Mouse (Mus musculus): ENCODE measurements around the gene Iffo1. TPM values are rescaled to one million over a fixed set of nuclear protein-coding genes. Genes with fewer than 3 reads are reported as not detected.
"Not testable (repeated sequence)": the region's sequence is repeated elsewhere in the genome, so short reads cannot be mapped to it uniquely, and the experiment has no call there.

Gene Iffo1
- polyA plus RNA-seq, 1 experiment from 2014 or later, result 4.2 TPM

DNA sequence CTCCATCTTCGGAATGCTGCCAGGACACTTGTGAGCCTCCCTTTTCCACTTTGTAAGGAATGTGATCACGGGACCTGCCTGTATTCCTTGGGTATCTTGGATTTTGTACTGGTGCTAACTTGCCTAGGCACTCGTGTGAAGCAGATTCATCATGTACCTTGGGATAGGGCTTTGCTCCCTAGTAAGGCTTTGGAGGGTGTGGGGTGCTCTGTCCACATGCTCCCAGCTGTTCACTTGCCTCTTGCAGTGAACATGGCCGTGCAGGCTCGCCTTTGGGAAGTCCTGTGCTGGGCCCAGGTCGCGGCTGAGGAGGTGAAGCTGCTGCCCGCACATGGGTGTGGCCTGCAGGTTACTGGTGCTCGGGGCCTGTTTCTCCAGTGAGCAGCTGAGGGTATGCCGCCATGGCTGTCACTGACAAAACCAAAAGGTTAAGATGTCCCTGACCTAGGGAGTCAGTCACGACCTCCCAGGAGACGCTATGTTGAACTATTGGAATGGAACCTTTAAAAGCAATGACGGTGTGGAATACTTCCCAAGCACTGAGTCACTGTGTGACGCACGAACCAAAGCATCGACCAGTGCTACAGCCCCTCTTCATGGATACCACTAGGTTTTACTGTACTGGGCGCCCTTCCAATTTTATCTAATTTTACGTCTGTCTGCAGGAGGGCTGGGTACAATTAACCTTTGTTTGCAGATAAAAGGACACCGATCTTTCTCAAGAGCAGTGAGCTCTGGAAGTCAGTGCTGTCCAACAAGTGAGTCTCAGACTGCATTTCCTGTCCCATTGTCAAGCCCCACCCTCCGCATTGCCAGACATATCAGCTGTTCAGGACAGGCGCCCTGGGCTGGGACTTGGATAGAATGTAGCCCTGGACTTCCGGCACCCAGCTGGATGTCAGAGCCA, 16.1 kb downstream of the Iffo1 start:
- no peak overlapping the region for H3K4me3 ChIP-seq (ENCODE audit: low read depth, low read length)
- peaks cover 6% of the 10 kb centered on the region; the same call in 1 of the 2 replicates for H3K36me3 ChIP-seq (ENCODE audit: control insufficient read depth, insufficient read depth)
- H3K4me2 ChIP-seq (ENCODE audit: low read depth, low read length), result no peak overlapping the region; the same call in 1 of the 2 replicates
- no peaks in the 10 kb centered on the region for H3K9me3 ChIP-seq (replicated peaks; ENCODE audit: control insufficient read depth, low read length)
- no peak overlapping the region for H3K9ac ChIP-seq (ENCODE audit: low read depth, low read length)
- 0 out of 2 replicates have a peak overlapping the region, but pooled peaks have one; percentile 27 for H3K27ac ChIP-seq (ENCODE audit: low read length)
- H3K4me1 ChIP-seq (ENCODE audit: control insufficient read depth, low read depth, low read length), result peaks cover 53% of the 10 kb centered on the region
- H3K27me3 ChIP-seq (ENCODE audit: control insufficient read depth, insufficient read depth, low read depth, low read length), result no peaks in the 10 kb centered on the region
- 23% methylated on average over 22 of the region's 22 CpGs for WGBS (ENCODE audit: insufficient replicate concordance)
- ATAC-seq (ENCODE audit: low read depth), result no peak

DNA sequence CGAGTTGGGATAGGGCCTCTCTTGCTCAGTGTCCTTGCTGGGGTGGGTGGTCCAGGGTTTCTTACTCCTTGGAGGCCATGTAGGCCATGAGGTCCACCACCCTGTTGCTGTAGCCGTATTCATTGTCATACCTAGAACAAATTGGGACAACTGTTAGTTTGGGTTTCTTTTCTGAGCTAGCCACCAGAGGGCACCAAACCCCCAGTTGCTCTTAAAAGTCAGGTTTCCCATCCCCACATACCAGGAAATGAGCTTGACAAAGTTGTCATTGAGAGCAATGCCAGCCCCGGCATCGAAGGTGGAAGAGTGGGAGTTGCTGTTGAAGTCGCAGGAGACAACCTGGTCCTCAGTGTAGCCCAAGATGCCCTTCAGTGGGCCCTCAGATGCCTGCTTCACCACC, 16.9 kb downstream of the Iffo1 start:
- H3K9ac ChIP-seq (ENCODE audit: low read depth, low read length); H3K36me3 ChIP-seq (ENCODE audit: control insufficient read depth, insufficient read depth); H3K27me3 ChIP-seq (ENCODE audit: control insufficient read depth, insufficient read depth, low read depth, low read length); H3K4me3 ChIP-seq (ENCODE audit: low read depth, low read length); H3K4me2 ChIP-seq (ENCODE audit: low read depth, low read length); H3K27ac ChIP-seq (ENCODE audit: low read length); H3K9me3 ChIP-seq (replicated peaks; ENCODE audit: control insufficient read depth, low read length); ATAC-seq (ENCODE audit: low read depth): not testable (repeated sequence)
- H3K4me1 ChIP-seq (ENCODE audit: control insufficient read depth, low read depth, low read length), result peaks cover 57% of the 10 kb centered on the region
- WGBS (ENCODE audit: insufficient replicate concordance), result 11% methylated on average over 3 of the region's 5 CpGs

DNA sequence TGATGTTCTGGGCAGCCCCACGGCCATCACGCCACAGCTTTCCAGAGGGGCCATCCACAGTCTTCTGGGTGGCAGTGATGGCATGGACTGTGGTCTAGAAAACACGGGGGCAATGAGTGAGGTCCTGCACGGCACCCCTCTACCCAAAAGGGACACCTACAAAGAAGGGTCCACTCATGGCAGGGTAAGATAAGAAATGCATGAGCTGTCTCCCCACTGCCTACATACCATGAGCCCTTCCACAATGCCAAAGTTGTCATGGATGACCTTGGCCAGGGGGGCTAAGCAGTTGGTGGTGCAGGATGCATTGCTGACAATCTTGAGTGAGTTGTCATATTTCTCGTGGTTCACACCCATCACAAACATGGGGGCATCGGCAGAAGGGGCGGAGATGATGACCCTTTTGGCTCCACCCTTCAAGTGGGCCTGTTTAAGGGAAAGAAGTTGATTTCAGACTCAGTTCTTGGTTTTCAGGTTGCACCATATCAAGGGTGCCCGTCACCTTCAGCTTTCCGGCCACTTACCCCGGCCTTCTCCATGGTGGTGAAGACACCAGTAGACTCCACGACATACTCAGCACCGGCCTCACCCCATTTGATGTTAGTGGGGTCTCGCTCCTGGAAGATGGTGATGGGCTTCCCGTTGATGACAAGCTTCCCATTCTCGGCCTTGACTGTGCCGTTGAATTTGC, 17.7 kb downstream of the Iffo1 start:
- not testable (repeated sequence) for H3K4me3 ChIP-seq (ENCODE audit: low read depth, low read length); H3K27ac ChIP-seq (ENCODE audit: low read length); ATAC-seq (ENCODE audit: low read depth); H3K9me3 ChIP-seq (replicated peaks; ENCODE audit: control insufficient read depth, low read length); H3K9ac ChIP-seq (ENCODE audit: low read depth, low read length); H3K27me3 ChIP-seq (ENCODE audit: control insufficient read depth, insufficient read depth, low read depth, low read length)
- Histone ChIP-seq H3K4me1 (ENCODE audit: control insufficient read depth, low read depth, low read length) (peaks cover 60% of the 10 kb centered on the region), H3K4me2 (ENCODE audit: low read depth, low read length) (0 out of 2 replicates have a peak overlapping the region, but pooled peaks have one; percentile 4), H3K36me3 (ENCODE audit: control insufficient read depth, insufficient read depth) (peaks cover 12% of the 10 kb centered on the region)
- 61% methylated on average over 9 of the region's 16 CpGs for WGBS (ENCODE audit: insufficient replicate concordance)

DNA sequence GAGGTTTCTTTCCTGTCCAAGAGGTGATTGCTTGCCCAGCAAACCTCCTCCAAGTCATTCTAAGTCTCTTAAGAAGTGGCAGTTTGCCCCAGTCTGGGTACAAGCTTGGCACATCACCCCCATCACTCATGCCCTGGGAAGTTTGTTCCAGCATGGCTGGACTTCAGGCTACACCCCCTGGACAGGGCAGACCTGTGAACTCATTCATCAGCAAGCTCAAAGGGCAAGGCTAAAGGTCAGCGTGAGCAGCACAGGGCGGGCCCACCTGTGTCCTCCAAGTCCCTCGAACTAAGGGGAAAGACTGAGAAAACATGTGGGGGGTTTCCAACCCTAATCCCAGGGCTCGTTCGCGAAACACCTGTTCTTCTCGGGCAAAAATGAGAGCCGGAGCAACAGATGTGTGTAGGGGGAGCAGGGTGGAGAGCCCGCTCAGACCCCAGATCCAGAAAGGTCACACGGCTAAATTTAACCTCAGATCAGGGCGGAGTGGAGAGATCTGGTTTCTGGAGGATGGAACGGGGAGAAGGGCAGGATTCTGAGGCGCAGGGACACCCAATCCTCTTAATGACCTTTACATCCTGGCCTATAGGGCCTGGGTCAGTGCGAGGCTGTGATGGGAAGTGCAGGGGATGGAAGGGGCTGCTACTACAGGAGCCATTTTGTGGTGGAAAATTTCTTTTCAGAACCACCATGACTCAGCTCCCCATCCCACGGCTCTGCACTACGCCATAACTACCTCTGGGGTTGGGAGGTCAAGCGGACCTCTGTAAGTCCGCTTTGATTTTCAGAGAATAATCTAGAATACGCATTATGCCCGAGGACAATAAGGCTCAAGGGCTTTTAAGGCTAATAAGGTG, 19.0 kb downstream of the Iffo1 start:
- Histone ChIP-seq H3K27ac (ENCODE audit: low read length) (peak overlapping the region; percentile 85), H3K9me3 (replicated peaks; ENCODE audit: control insufficient read depth, low read length) (no peaks in the 10 kb centered on the region), H3K36me3 (ENCODE audit: control insufficient read depth, insufficient read depth) (peaks cover 25% of the 10 kb centered on the region), H3K4me3 (ENCODE audit: low read depth, low read length) (peak overlapping the region; percentile 84), H3K4me2 (ENCODE audit: low read depth, low read length) (peak overlapping the region; percentile 88), H3K4me1 (ENCODE audit: control insufficient read depth, low read depth, low read length) (peaks cover 66% of the 10 kb centered on the region), H3K27me3 (ENCODE audit: control insufficient read depth, insufficient read depth, low read depth, low read length) (no peaks in the 10 kb centered on the region), H3K9ac (ENCODE audit: low read depth, low read length) (peak overlapping the region; percentile 84)
- WGBS (ENCODE audit: insufficient replicate concordance), result 7% methylated on average over 20 of the region's 20 CpGs
- no peak for ATAC-seq (ENCODE audit: low read depth)

DNA sequence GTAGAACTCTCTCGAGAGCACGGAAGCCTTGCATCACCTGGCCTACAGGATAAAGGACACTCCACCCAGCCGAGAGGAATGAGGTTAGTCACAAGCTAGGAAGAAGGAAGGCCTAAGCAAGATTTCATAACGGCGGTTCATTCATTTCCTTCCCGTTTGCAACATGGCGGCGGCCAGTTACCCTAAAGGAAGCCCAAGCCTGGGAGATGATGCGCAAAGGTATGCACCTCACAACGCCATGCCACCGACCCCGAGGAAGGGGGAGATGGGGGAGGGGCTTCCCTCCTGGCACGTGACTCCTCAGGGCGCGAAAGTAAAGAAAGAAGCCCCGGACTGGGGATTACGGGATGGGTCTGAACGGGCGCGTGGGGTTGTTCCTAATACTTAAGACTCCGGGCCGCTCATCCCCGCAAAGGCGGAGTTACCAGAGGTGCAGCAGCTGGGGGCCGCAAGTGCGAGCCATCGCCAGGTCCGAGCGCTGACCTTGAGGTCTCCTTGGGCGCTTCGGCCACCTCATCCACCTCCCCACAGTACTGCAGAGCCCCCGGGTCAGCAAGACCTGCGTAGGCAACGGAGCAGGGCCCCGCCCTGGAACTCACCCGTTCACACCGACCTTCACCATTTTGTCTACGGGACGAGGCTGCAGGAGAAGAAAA, 19.8 kb downstream of the Iffo1 start:
- peak overlapping the region; percentile 84 for H3K9ac ChIP-seq (ENCODE audit: low read depth, low read length)
- peak overlapping the region; percentile 85 for H3K27ac ChIP-seq (ENCODE audit: low read length)
- peaks cover 33% of the 10 kb centered on the region for H3K36me3 ChIP-seq (ENCODE audit: control insufficient read depth, insufficient read depth)
- H3K4me2 ChIP-seq (ENCODE audit: low read depth, low read length), result peak overlapping the region; percentile 88
- peaks cover 66% of the 10 kb centered on the region for H3K4me1 ChIP-seq (ENCODE audit: control insufficient read depth, low read depth, low read length)
- no peaks in the 10 kb centered on the region for H3K9me3 ChIP-seq (replicated peaks; ENCODE audit: control insufficient read depth, low read length)
- ATAC-seq (ENCODE audit: low read depth), result no peak; the same call in 1 of the 2 replicates
- H3K27me3 ChIP-seq (ENCODE audit: control insufficient read depth, insufficient read depth, low read depth, low read length), result no peaks in the 10 kb centered on the region
- peak overlapping the region; percentile 84 for H3K4me3 ChIP-seq (ENCODE audit: low read depth, low read length)
- WGBS (ENCODE audit: insufficient replicate concordance), result under 1% methylated on average over 39 of the region's 39 CpGs

DNA sequence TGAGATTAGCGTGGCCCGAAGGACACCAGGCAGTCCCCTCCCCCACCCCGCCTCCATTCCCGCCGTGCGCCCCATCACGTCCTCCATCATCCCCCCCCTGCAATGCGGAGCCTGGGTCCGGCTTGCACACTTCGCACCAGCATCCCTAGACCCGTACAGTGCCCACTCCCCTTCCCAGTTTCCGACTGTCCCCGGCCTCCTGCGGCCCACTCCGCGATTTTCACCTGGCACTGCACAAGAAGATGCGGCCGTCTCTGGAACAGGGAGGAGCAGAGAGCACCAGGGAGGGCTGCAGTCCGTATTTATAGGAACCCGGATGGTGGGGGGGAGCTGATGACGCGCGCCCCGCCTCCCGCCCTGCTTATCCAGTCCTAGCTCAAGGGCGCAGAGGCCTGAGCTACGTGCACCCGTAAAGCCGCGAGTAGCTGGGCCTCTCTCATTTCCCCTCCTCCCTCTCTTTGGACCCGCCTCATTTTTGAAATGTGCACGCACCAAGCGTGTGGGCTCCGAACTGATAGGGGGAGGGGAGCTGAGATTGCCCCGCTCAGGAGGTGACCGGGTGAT, 20.4 kb downstream of the Iffo1 start:
- Histone ChIP-seq H3K4me1 (ENCODE audit: control insufficient read depth, low read depth, low read length) (peaks cover 61% of the 10 kb centered on the region), H3K36me3 (ENCODE audit: control insufficient read depth, insufficient read depth) (peaks cover 39% of the 10 kb centered on the region)

DNA sequence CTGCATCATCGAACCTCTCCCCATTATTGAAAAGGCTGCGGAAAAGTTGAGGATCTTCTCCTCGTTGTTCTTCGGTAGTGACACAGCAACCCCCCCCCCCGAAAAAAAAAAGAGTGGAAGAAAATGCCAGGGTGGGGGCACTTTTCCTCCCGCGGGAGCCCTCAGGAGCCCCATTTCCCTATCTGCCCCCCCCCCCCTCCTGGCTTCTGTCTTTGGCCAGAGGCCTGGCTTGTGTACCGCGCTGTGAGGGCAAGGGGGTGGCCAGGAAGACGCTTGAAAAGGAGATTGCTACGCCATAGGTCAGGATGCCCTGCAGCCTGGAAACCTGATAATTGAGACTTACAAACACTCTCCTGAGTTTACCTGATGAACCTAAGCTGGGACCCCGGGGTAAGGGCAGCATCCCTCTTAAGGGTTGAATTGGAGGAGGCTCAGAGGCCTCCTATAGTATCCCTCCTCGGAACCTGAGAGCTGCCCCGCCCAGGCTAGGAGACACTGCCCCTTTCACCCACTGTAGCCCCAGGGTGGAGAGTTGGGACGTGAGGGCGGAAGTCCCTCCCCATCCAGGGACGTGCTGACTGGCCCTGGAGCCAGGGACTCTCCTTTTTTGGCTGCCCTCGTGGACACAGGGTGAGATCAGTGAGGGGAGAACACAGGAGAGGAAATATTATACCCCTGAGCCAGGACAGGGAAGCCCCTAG, 21.2 kb downstream of the Iffo1 start, which contains the start of gene Gapdh:
Gapdh (minus strand) TSS at position 417 of the 701 bp plus-strand sequence.
- Histone ChIP-seq H3K27me3 (ENCODE audit: control insufficient read depth, insufficient read depth, low read depth, low read length) (no peaks in the 10 kb centered on the region), H3K36me3 (ENCODE audit: control insufficient read depth, insufficient read depth) (peaks cover 47% of the 10 kb centered on the region), H3K4me3 (ENCODE audit: low read depth, low read length) (peak within 1 kb of the TSS; percentile 84), H3K9me3 (replicated peaks; ENCODE audit: control insufficient read depth, low read length) (no peaks in the 10 kb centered on the region), H3K4me2 (ENCODE audit: low read depth, low read length) (peak within 1 kb of the TSS; percentile 88), H3K27ac (ENCODE audit: low read length) (peak within 1 kb of the TSS; percentile 85), H3K9ac (ENCODE audit: low read depth, low read length) (peak within 1 kb of the TSS; percentile 84), H3K4me1 (ENCODE audit: control insufficient read depth, low read depth, low read length) (peaks cover 53% of the 10 kb centered on the region)
- peak; percentile 67 for ATAC-seq (ENCODE audit: low read depth)
- 2% methylated on average over 18 of the region's 18 CpGs for WGBS (ENCODE audit: insufficient replicate concordance)

More for the DNA sequence above, 20.4 kb downstream of the Iffo1 start:
- whole genome bisulfite sequencing (ENCODE audit: insufficient replicate concordance), result under 1% methylated on average over 36 of the region's 36 CpGs
- ATAC-seq (ENCODE audit: low read depth), result peak; percentile 84
- H3K27ac ChIP-seq (ENCODE audit: low read length), result peak overlapping the region; percentile 85
- no peaks in the 10 kb centered on the region for H3K9me3 ChIP-seq (replicated peaks; ENCODE audit: control insufficient read depth, low read length)
- peak overlapping the region; percentile 84 for H3K4me3 ChIP-seq (ENCODE audit: low read depth, low read length)
- H3K9ac ChIP-seq (ENCODE audit: low read depth, low read length), result peak overlapping the region; percentile 84
- H3K27me3 ChIP-seq (ENCODE audit: control insufficient read depth, insufficient read depth, low read depth, low read length), result no peaks in the 10 kb centered on the region
- H3K4me2 ChIP-seq (ENCODE audit: low read depth, low read length), result peak overlapping the region; percentile 88
